Mouse (Mus musculus) hindbrain, embryonic 12.5 days (tissue): ENCODE data around the gene Gab2. TPM values are rescaled to one million over a fixed set of nuclear protein-coding genes. Genes with fewer than 3 reads are reported as not detected.
A peak's percentile ranks its signal among the peaks of the same experiment; 100 is the strongest.

Experiments
- ATAC-seq: fragments of 200-750 bp; cut with Nextera tagmentation; 2 replicates; pipeline ENCODE4 v1.8.0; 2017; ENCODE audit warnings: moderate TSS enrichment; ENCODE audit not compliant: low FRiP score
- H3K27ac ChIP-seq: fragments of 300-500 bp; sonication (generic); 2 replicates; pipeline ENCODE4 v1.5.1; 2016; ENCODE audit warnings: mild to moderate bottlenecking
- H3K27me3 ChIP-seq: fragments of 300-500 bp; sonication (generic); 2 replicates; pipeline ENCODE4 v1.6.1; 2016; ENCODE audit warnings: mild to moderate bottlenecking
- H3K36me3 ChIP-seq: fragments of 300-500 bp; sonication (generic); 2 replicates; pipeline ENCODE4 v1.6.1; 2016; ENCODE audit warnings: mild to moderate bottlenecking
- H3K4me1 ChIP-seq: fragments of 300-500 bp; sonication (generic); 2 replicates; pipeline ENCODE4 v1.6.1; 2016
- H3K4me2 ChIP-seq: fragments of 300-500 bp; sonication (generic); replicated peaks from 2 replicates; pipeline ENCODE4 v1.6.1; 2016; ENCODE audit warnings: mild to moderate bottlenecking
- H3K4me3 ChIP-seq: fragments of 300-500 bp; sonication (generic); 2 replicates; pipeline ENCODE4 v1.5.1; 2016; ENCODE audit warnings: mild to moderate bottlenecking
- H3K9ac ChIP-seq: fragments of 300-500 bp; sonication (generic); 2 replicates; pipeline ENCODE4 v1.6.1; 2016; ENCODE audit warnings: mild to moderate bottlenecking, moderate library complexity
- H3K9me3 ChIP-seq: fragments of 300-500 bp; sonication (generic); replicated peaks from 2 replicates; pipeline ENCODE4 v1.6.1; 2016; ENCODE audit warnings: mild to moderate bottlenecking
- WGBS: fragments of 180-500 bp; shearing (Covaris S2); methylation state at CpG from one replicate; pipeline ENCODE4 v1.1.7; 2016; 5-methylcytosine and 5-hydroxymethylcytosine counted together
- polyA plus RNA-seq: library from polyadenylated mRNA; unstranded; fragments of >200 nt; fragmentation: Nextera tagmentation; extraction: Ambion mirVana; gene quantifications from 2 replicates; pipeline ENCODE4 v1.2.1, GENCODE M21; 2016

Gab2 gene
- polyA plus RNA-seq, 1 experiment from 2014 or later = 16.1 TPM

DNA sequence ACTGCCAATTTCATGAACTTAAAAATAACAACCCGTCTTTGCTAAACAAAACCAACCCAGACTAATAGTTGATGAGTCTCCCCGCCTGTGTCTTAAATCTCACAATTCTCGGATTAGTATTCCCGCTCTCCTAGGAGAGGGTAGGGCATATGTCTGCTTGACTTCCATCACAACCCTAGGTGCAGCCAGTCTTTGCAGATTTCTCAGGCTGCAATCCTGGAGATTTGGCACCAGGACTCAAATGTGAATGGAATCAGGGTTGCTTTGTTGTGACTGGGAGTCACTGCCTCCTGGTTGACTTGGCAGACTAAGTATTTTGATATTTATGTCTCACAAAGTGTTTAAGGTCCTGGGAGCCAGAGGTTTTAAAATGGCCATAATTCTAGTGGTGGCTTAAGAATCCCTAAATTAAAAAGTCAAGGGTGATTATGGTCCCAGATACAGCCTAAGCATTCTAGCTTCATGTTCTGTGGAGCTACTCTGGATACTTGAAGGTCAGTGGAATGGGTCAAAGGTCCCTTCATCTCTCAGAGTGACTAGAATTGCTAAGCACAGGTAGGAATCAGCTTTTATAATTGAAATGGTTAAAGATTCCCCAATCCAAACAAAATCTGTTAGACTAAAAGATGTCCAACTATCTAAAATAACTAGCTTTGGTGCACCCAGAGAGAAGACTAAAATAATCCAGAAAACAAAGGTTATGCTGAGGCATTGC is 1.6 kb upstream of the Gab2 start:
- H3K4me2 ChIP-seq = no peak overlapping the region
- no peaks in the 10 kb centered on the region for H3K36me3 ChIP-seq
- H3K9ac ChIP-seq = no peak overlapping the region
- H3K27me3 ChIP-seq = no peaks in the 10 kb centered on the region
- H3K4me1 ChIP-seq = peaks cover 16% of the 10 kb centered on the region
- WGBS = 71% methylated on average over 4 of the region's 4 CpGs
- no peaks in the 10 kb centered on the region for H3K9me3 ChIP-seq
- H3K4me3 ChIP-seq = no peak overlapping the region
- no peak for ATAC-seq
- no peak overlapping the region for H3K27ac ChIP-seq

DNA sequence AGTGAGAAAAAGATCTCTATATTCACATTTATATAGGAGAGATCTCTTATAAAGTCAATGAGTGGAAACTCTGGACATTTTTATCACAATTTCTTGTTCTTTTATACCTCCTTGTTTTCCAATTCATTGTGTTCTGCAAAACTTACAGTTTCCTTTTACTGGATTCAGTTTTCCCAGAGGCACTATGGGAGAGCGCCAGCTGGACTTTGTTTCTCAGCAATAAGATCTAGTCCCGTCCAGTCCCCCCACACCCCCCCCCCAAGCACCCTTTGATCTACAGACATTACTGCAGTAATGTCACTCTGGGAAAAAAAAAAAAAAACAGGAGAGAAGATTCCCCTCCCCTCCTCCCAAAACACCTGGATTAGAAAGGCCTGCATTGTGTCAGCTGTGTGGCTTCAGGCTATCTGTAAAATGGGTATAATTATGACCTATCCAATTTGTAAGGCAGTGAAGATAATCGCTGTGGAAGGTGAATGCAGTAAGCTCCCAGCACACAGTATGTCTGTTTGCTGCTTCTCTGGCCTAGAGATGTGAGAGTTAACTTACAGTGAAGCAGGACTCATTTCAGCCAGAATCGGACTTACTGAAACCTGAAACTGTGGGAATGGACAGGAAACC is 655 bp upstream of the Gab2 start:
- Histone ChIP-seq H3K9ac (no peak overlapping the region), H3K4me2 (peak overlapping the region; percentile 85), H3K9me3 (no peaks in the 10 kb centered on the region), H3K4me3 (peak overlapping the region; percentile 85), H3K4me1 (peaks cover 16% of the 10 kb centered on the region), H3K27me3 (no peaks in the 10 kb centered on the region), H3K36me3 (no peaks in the 10 kb centered on the region), H3K27ac (peak overlapping the region; percentile 87)
- ATAC-seq = peak; percentile 4; the same call in 1 of the 2 replicates
- WGBS = 32% methylated on average over 4 of the region's 4 CpGs

DNA sequence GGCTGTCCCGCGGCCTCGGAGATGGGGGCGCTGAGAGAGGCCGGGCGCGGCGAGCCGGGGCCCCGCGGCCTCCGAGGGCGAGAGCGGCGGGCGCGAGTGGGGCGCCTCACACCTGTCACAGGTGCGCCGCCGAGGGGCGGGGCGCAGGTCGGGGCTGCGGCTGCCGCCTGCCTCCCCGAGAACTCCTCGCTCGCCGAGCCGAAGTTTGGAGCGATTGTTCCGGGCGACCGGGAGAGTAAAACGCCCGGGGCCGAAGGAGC is 503 bp downstream of the Gab2 start:
- H3K36me3 ChIP-seq = no peaks in the 10 kb centered on the region
- H3K4me1 ChIP-seq = peaks cover 16% of the 10 kb centered on the region
- no peaks in the 10 kb centered on the region for H3K9me3 ChIP-seq
- H3K27me3 ChIP-seq = no peaks in the 10 kb centered on the region
- under 1% methylated on average over 31 of the region's 38 CpGs for WGBS
- peak overlapping the region; percentile 96 for H3K9ac ChIP-seq
- ATAC-seq = no peak
- peak overlapping the region; percentile 85 for H3K4me3 ChIP-seq
- H3K27ac ChIP-seq = peak overlapping the region; percentile 87
- peak overlapping the region; percentile 85 for H3K4me2 ChIP-seq

DNA sequence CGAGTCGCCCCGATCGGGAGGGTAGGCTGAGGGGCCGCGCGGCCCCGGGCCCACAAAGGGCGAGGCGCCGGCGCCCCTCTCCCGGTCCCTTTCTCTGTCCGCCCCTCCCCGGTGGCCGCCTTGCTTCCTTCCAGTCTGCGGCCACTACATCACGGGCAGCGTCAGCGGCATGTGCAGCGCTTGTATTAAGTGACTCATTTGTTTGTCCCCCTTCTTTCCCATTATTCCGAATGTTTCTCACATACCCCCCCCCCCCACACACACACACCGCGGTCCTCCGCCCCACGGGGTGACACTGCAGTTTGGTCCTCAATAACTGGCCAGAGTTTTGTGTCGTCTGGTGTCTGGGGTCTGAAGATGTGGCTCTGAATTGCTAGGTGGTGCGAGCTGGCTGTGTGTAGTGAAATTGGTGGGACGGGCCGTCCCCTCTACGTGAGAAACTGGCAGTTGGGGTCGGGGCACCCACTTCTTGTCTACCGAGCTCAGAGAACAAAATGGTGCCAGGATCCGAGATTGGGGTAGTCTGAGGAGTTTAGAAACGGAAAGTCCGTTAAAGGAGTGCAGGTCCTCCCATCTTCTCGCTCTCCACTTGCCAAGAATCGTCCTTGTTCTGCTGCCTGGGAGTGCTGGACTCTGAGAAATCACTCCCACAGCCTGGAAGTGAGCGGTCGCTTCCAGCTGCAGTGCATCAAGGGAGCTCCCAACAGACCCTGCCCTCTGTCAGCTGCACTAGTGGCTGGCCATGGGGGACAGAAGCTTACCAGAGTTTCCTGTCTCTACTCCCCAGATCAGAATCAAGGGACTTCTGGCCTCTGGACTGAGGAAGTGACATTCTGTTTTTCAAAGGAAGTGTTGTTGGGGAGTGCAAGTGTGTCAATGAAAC is 1.1 kb downstream of the Gab2 start:
- Histone ChIP-seq H3K4me1 (peaks cover 16% of the 10 kb centered on the region), H3K9ac (peak overlapping the region; percentile 96), H3K27ac (peak overlapping the region; percentile 87), H3K4me3 (peak overlapping the region; percentile 85), H3K4me2 (peak overlapping the region; percentile 85), H3K9me3 (no peaks in the 10 kb centered on the region), H3K27me3 (no peaks in the 10 kb centered on the region), H3K36me3 (no peaks in the 10 kb centered on the region)
- peak; percentile 68 for ATAC-seq
- under 1% methylated on average over 35 of the region's 40 CpGs for WGBS

DNA sequence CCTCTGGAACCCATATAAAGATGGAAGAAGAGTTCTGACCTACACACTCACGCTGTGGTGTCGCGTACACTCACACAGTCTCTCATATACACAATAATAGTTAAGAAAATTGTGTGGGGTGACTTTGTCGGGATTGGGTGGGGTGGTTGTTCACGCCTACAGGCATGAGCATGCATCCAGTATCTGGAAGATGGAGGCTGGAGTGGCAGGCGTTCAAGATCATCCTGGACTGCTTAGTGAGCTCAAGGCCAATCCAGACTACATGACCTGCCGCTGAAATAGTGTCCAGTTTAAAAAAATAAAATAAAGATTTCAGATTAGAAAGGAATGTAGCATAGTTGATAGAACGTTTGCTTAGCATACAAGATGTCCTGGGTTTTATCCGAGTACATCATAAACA is 2.2 kb downstream of the Gab2 start:
- H3K4me3 ChIP-seq = no peak overlapping the region
- no peaks in the 10 kb centered on the region for H3K9me3 ChIP-seq
- peak overlapping the region; percentile 85 for H3K4me2 ChIP-seq
- no peak overlapping the region for H3K9ac ChIP-seq
- 91% methylated on average over 9 of the region's 9 CpGs for WGBS
- no peak for ATAC-seq
- no peaks in the 10 kb centered on the region for H3K36me3 ChIP-seq
- no peak overlapping the region for H3K27ac ChIP-seq
- no peaks in the 10 kb centered on the region for H3K27me3 ChIP-seq
- peaks cover 15% of the 10 kb centered on the region for H3K4me1 ChIP-seq

DNA sequence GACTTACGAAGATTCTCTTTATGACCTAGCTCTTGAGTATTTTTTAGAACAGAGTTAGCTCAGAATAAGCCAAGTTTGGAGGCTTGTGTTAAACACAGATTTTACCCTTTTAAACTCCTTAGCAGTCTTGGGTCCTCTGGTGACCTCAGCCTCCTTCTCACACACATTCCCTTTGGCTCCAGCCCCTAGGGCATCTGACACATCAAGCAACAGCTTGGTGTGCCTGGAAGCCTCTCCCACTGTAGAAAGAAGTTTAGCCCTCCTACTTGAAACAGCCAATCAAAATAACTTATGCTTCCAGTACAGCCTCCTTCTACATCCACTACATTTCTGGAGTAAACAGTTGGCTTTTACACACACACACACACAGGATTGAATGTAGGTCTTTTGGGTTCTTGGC is 2.8 kb downstream of the Gab2 start:
- no peak overlapping the region for H3K4me2 ChIP-seq
- H3K9me3 ChIP-seq = no peaks in the 10 kb centered on the region
- H3K27me3 ChIP-seq = no peaks in the 10 kb centered on the region
- no peak overlapping the region for H3K27ac ChIP-seq
- 97% methylated on average over 1 of the region's 1 CpGs for WGBS
- peaks cover 12% of the 10 kb centered on the region for H3K4me1 ChIP-seq
- no peak overlapping the region for H3K4me3 ChIP-seq
- no peaks in the 10 kb centered on the region for H3K36me3 ChIP-seq
- ATAC-seq = no peak
- no peak overlapping the region for H3K9ac ChIP-seq

DNA sequence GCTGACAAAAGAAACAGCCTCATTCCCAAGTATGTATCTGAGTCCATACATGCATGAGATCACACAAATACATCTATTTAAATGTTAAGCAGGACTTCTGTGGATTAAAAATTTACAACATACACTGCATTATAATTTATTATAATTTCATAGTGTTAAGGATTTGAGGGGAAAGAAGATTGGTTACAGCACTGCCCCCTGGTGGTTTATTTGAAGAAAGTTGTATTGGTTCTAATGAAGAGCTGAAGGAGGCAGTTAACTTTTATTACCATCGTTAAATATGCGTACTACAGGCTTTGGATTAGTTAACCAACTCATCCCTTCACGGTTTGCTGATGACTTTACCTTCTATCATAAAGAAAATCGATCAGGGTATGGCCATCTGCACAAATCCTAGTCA is 3.9 kb downstream of the Gab2 start:
- Histone ChIP-seq H3K9me3 (no peaks in the 10 kb centered on the region), H3K9ac (no peak overlapping the region), H3K27ac (no peak overlapping the region), H3K4me2 (no peak overlapping the region), H3K4me3 (no peak overlapping the region), H3K36me3 (no peaks in the 10 kb centered on the region), H3K27me3 (no peaks in the 10 kb centered on the region), H3K4me1 (peaks cover 10% of the 10 kb centered on the region)
- no peak for ATAC-seq
- 14% methylated on average over 4 of the region's 4 CpGs for WGBS

DNA sequence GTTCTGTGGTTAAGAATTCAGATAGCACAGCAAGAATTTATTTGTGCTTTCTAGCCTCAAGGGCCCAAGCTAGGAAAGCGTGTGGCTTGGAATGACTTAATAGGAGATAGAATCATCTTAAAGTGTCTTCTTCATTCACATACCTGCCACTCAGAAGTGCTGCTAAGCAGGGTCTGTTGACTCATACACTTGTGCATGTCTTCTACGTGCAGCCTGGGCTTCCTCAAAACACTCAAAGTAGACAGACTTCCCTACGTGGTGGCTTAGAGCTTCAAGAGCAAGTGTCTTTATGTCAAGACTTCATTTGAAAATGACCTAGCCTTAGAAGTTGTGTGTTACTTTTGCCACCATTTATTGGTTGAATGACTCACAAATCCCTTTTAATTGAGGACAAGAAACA is 12.9 kb downstream of the Gab2 start:
- WGBS = 85% methylated on average over 3 of the region's 3 CpGs
- H3K4me3 ChIP-seq = no peak overlapping the region

DNA sequence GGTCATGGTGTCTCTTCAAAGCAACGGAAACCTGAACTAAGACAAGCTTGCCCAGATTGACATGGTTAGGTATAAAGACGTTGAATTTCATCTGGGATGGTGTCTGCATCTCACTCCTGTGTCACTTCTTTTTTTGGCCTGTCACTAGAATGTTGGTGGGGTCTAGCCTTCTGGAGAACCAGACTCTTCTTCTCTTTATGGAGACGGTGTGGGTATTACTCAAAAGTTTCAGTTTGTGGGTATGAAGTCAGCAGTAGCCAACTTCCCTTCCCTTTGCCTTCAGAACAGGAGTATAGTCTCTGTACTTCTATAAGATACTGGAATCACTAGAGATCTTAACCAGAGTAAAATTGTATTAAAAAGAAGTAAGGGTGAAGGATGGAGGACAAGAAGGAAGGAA is 26.7 kb downstream of the Gab2 start:
- Histone ChIP-seq H3K4me2 (no peak overlapping the region), H3K9me3 (no peaks in the 10 kb centered on the region), H3K9ac (no peak overlapping the region), H3K4me1 (no peaks in the 10 kb centered on the region), H3K27me3 (no peaks in the 10 kb centered on the region), H3K4me3 (no peak overlapping the region), H3K27ac (no peak overlapping the region), H3K36me3 (no peaks in the 10 kb centered on the region)
- ATAC-seq = no peak
- 89% methylated on average over 3 of the region's 3 CpGs for WGBS

More for the DNA sequence above, 12.9 kb downstream of the Gab2 start:
- no peaks in the 10 kb centered on the region for H3K9me3 ChIP-seq
- H3K27ac ChIP-seq = no peak overlapping the region
- H3K4me2 ChIP-seq = no peak overlapping the region
- no peaks in the 10 kb centered on the region for H3K27me3 ChIP-seq
- ATAC-seq = no peak
- H3K9ac ChIP-seq = no peak overlapping the region
- no peaks in the 10 kb centered on the region for H3K36me3 ChIP-seq
- no peaks in the 10 kb centered on the region for H3K4me1 ChIP-seq

DNA sequence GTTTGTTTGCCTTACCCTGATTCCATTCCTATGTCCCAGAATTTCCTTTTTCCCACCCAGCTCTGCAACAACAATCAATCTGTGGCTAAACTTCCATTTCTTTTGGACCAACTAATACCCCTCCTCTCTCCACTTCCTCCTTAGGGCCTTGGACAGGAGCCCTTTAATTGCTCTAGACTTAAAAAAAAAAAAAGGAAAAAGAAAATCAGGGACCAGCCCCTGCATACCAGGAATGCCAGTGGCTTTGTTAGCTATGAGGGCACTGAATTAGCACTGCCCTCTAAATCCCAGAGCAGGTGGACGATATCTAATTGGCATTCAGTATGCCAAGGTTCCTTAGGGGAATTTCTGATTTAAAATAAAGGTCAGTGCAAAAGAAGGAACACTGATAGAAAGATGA is 47.6 kb downstream of the Gab2 start:
- H3K4me3 ChIP-seq = no peak overlapping the region
- H3K4me2 ChIP-seq = no peak overlapping the region
- no peaks in the 10 kb centered on the region for H3K27me3 ChIP-seq
- no peaks in the 10 kb centered on the region for H3K4me1 ChIP-seq
- WGBS = 52% methylated on average over 1 of the region's 1 CpGs
- no peaks in the 10 kb centered on the region for H3K36me3 ChIP-seq
- ATAC-seq = no peak
- no peak overlapping the region for H3K27ac ChIP-seq
- no peak overlapping the region for H3K9ac ChIP-seq
- H3K9me3 ChIP-seq = no peaks in the 10 kb centered on the region

DNA sequence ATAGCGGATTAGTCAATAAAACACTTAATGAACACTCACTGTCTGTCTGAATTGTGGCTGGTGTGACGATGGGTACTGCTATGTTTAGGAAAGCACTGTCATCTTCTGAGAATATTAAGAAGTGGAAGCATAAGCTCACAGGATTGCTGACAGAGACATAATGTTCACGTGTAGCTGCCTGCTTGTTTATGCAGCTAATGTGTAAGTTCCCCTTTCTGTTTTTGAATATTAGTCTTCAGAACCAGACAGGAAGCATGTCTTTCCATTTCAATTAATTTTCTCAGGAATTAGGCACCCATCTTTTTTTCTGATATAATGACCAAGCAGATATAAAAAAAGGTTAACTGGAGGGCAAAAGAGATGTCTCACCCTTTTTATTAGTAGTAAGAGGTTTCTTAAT is 55.1 kb downstream of the Gab2 start:
- 84% methylated on average over 3 of the region's 3 CpGs for WGBS
- Histone ChIP-seq H3K27me3 (no peaks in the 10 kb centered on the region), H3K4me3 (no peak overlapping the region), H3K9me3 (peaks cover 7% of the 10 kb centered on the region), H3K36me3 (no peaks in the 10 kb centered on the region), H3K4me1 (no peaks in the 10 kb centered on the region), H3K4me2 (no peak overlapping the region), H3K27ac (no peak overlapping the region), H3K9ac (no peak overlapping the region)
- no peak for ATAC-seq

DNA sequence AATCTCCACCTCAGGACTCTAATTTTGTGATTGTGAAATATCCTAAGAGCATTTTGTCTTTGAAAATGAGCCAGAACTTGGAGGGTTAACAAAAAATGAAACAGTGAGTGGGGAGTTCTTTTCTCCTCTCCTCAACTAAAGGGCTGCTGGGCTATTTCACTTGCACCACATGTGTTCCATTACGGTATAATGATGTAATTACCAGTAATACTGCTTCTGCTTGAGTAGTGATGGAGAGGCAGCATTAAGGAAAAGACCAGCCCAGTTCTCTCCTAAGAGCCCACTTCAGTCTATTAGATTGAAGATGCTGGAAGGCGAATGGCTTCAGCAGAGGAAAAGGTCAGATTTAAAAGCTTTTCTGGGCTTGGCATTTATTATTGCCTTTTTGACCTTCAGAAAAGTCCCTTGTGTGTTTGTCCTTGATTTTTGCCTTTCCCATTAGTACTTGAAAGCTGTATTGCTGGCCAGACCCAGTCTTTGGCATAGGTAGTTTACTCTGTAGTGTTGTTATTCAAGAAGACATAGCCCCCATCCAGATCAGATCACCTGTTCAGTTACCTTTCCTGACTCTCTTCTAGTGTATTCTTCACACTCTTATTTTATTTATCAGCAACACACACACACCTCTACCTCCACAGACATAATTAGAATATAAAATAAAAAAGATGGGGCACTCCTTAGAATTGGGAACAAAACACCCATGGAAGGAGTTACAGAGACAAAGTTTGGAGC is 69.9 kb downstream of the Gab2 start:
- H3K4me2 ChIP-seq = no peak overlapping the region
- H3K4me1 ChIP-seq = no peaks in the 10 kb centered on the region; the same call in 1 of the 2 replicates
- no peak overlapping the region for H3K9ac ChIP-seq
- no peak overlapping the region for H3K27ac ChIP-seq
- no peaks in the 10 kb centered on the region for H3K36me3 ChIP-seq
- 63% methylated on average over 2 of the region's 2 CpGs for WGBS
- H3K4me3 ChIP-seq = no peak overlapping the region
- ATAC-seq = peak; percentile 61; the same call in 1 of the 2 replicates
- no peaks in the 10 kb centered on the region for H3K9me3 ChIP-seq
- no peaks in the 10 kb centered on the region for H3K27me3 ChIP-seq
